Mouse (Mus musculus) neural tube, embryonic 14.5 days (tissue): ENCODE measurements around the gene Pde6h. TPM values are rescaled to one million over a fixed set of nuclear protein-coding genes. Genes with fewer than 3 reads are reported as not detected.

Experiments
- ATAC-seq: fragments of 200-750 bp; cut with Nextera tagmentation; 2 replicates; pipeline ENCODE4 v1.8.0; 2017; ENCODE audit warnings: low read depth, mild to moderate bottlenecking, moderate TSS enrichment, moderate library complexity
- H3K27ac ChIP-seq: fragments of 300-500 bp; sonication (generic); 2 replicates; pipeline ENCODE4 v1.5.1; 2014; ENCODE audit warnings: low read depth, mild to moderate bottlenecking, control low read depth, low read length, moderate library complexity, mixed read lengths
- H3K27me3 ChIP-seq: fragments of 300-500 bp; sonication (generic); 2 replicates; pipeline ENCODE4 v1.6.1; 2014; ENCODE audit warnings: low read length; ENCODE audit not compliant: control insufficient read depth, insufficient read depth
- H3K36me3 ChIP-seq: fragments of 300-500 bp; sonication (generic); 2 replicates; pipeline ENCODE4 v1.6.1; 2014; ENCODE audit warnings: low read length, mixed read lengths; ENCODE audit not compliant: control insufficient read depth, insufficient read depth
- H3K4me1 ChIP-seq: fragments of 300-500 bp; sonication (generic); 2 replicates; pipeline ENCODE4 v1.6.1; 2014; ENCODE audit warnings: low read length; ENCODE audit not compliant: control insufficient read depth, insufficient read depth
- H3K4me2 ChIP-seq: fragments of 300-500 bp; sonication (generic); 2 replicates; pipeline ENCODE4 v1.6.1; 2014; ENCODE audit warnings: mild to moderate bottlenecking, low read depth, low read length, control low read depth
- H3K4me3 ChIP-seq: fragments of 300-500 bp; sonication (generic); 2 replicates; pipeline ENCODE4 v1.5.1; 2014; ENCODE audit warnings: low read depth, low read length, control low read depth, mixed read lengths
- H3K9ac ChIP-seq: fragments of 300-500 bp; sonication (generic); replicated peaks from 2 replicates; pipeline ENCODE4 v1.6.1; 2014; ENCODE audit warnings: low read depth, mild to moderate bottlenecking, control low read depth, low read length, mixed read lengths
- H3K9me3 ChIP-seq: fragments of 300-500 bp; sonication (generic); 2 replicates; pipeline ENCODE4 v1.6.1; 2016; ENCODE audit warnings: low read length; ENCODE audit not compliant: control insufficient read depth
- WGBS: fragments of 180-500 bp; shearing (Covaris S2); extraction: QIAGEN DNeasy Blood & Tissue Kit; methylation state at CpG from one replicate; pipeline ENCODE4 v1.1.7; 2014; 5-methylcytosine and 5-hydroxymethylcytosine counted together
- polyA plus RNA-seq: library from polyadenylated mRNA; unstranded; fragments of >200 nt; fragmentation: Nextera tagmentation; extraction: Ambion mirVana; gene quantifications from 2 replicates; pipeline ENCODE4 v1.2.1, GENCODE M21; 2014

Gene Pde6h
- polyA plus RNA-seq, 1 experiment from 2014 or later, result not detected

DNA sequence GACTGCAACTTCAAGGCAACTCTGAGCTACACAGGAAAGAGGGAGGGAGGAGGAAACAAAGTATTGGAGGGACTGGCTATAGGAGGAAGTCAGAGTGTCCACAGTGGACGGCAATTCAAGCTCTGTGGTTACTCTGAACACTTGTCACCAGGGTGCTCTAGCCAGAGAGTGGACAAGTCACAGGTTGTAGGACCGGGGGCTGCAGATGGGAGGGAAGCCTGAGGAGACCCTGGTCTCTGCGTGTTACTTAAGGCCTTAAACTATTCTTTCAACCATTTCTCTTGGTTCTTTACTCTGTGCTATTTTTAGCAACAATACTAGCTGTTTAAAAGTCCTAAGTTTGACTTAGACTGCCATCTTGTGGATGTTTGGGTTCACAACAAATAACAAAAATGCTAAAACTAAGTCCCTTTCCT, 56.7 kb downstream of the Pde6h start:
- 38% methylated on average over 3 of the region's 3 CpGs for WGBS
- Histone ChIP-seq H3K9me3 (no peaks in the 10 kb centered on the region), H3K9ac (no peak overlapping the region), H3K4me2 (no peak overlapping the region), H3K27me3 (no peaks in the 10 kb centered on the region), H3K4me3 (no peak overlapping the region), H3K4me1 (no peaks in the 10 kb centered on the region), H3K27ac (0 out of 2 replicates have a peak overlapping the region, but pooled peaks have one; percentile 16), H3K36me3 (no peaks in the 10 kb centered on the region)
- peak; percentile 28; the same call in 1 of the 2 replicates for ATAC-seq

DNA sequence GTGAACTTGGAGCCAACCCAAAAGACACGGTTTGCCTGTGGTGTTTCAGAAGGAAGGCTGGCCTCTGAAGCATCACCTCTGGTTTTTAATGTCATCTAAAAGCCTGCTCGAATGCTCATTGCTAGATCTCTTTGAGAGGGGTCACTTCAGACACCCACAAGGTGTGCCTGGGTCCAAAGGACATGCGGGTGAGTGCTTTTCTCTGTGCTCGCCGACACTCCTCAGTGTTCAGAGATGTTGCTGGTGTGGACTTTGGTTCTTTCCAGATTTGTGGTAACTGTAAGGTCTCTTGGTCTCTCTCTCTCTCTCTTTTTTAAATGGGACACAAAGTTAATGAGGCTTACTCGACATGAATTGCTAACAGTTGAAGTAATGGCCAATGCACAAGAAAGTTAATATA, 58.9 kb downstream of the Pde6h start:
- no peak overlapping the region for H3K4me3 ChIP-seq
- H3K9ac ChIP-seq, result no peak overlapping the region
- no peak for ATAC-seq
- H3K27me3 ChIP-seq, result no peaks in the 10 kb centered on the region
- H3K9me3 ChIP-seq, result no peaks in the 10 kb centered on the region
- H3K4me1 ChIP-seq, result no peaks in the 10 kb centered on the region
- WGBS, result 81% methylated on average over 6 of the region's 6 CpGs
- no peaks in the 10 kb centered on the region for H3K36me3 ChIP-seq
- H3K4me2 ChIP-seq, result no peak overlapping the region
- no peak overlapping the region for H3K27ac ChIP-seq

DNA sequence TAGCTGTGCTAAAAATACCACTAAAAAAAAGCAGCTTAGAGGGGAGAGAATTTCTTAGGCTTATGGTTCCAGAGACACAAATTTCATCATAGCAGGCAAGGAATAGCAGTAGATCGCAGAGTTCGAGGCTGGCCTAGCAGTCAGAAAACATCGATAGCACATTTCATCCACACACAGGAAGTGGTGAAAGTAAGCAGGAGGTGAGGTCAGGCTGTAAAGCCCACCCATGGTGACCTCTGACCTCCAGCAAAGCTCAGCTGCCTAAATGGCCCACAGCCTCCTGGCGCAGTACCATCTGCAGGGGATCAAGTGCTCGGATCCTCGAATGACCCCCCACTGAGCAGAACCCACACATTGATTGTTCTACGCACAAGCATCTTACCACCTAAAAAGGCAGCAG, 59.6 kb downstream of the Pde6h start:
- Histone ChIP-seq H3K4me1 (no peaks in the 10 kb centered on the region), H3K27ac (no peak overlapping the region), H3K27me3 (no peaks in the 10 kb centered on the region), H3K36me3 (no peaks in the 10 kb centered on the region), H3K9me3 (no peaks in the 10 kb centered on the region), H3K9ac (no peak overlapping the region), H3K4me2 (no peak overlapping the region), H3K4me3 (no peak overlapping the region)
- no peak for ATAC-seq
- 55% methylated on average over 7 of the region's 7 CpGs for WGBS

DNA sequence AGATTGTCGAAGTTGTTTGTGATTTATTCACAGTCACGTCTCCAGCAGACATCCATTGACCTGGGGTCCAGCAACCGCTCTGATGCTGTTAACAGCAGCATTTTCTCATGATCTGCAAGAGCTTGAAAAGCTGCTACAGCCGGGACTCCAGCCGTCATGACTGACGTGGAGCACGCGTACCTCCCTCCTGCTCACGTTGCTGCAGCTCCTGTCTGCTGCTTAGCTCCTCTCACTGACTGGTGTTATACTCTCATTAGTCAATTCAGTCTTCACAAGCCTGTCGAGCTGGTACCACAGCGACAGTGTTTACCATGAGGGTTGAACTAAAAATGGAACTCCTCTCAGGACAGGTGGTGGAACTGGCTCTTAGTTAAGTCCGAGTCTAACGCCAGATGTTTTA, 62.4 kb downstream of the Pde6h start:
- Histone ChIP-seq H3K36me3 (no peaks in the 10 kb centered on the region), H3K4me1 (0 out of 2 replicates have a peak, but pooled peaks cover 5% of the 10 kb centered on the region), H3K4me3 (no peak overlapping the region), H3K9ac (no peak overlapping the region), H3K4me2 (no peak overlapping the region), H3K9me3 (no peaks in the 10 kb centered on the region), H3K27me3 (no peaks in the 10 kb centered on the region), H3K27ac (no peak overlapping the region)
- no peak for ATAC-seq
- 70% methylated on average over 13 of the region's 13 CpGs for WGBS

GRCm38 (mm10) chr6:136986718-136987117, 63.1 kb downstream of the Pde6h start:
- no peak overlapping the region for H3K27ac ChIP-seq
- H3K4me1 ChIP-seq, result 0 out of 2 replicates have a peak, but pooled peaks cover 5% of the 10 kb centered on the region
- H3K4me2 ChIP-seq, result no peak overlapping the region
- WGBS, result 67% methylated on average over 11 of the region's 11 CpGs
- H3K4me3 ChIP-seq, result no peak overlapping the region
- no peak overlapping the region for H3K9ac ChIP-seq
- H3K27me3 ChIP-seq, result no peaks in the 10 kb centered on the region
- ATAC-seq, result no peak
- no peaks in the 10 kb centered on the region for H3K9me3 ChIP-seq
- H3K36me3 ChIP-seq, result no peaks in the 10 kb centered on the region

- Histone ChIP-seq H3K9me3 (no peaks in the 10 kb centered on the region), H3K4me2 (no peak overlapping the region), H3K4me3 (no peak overlapping the region), H3K27ac (no peak overlapping the region), H3K36me3 (no peaks in the 10 kb centered on the region), H3K9ac (no peak overlapping the region), H3K27me3 (no peaks in the 10 kb centered on the region), H3K4me1 (0 out of 2 replicates have a peak, but pooled peaks cover 5% of the 10 kb centered on the region)
- no peak for ATAC-seq
- 87% methylated on average over 7 of the region's 7 CpGs for WGBS
These were observed 65.0 kb downstream of the Pde6h start for GRCm38 (mm10) chr6:136988536-136989060.

DNA sequence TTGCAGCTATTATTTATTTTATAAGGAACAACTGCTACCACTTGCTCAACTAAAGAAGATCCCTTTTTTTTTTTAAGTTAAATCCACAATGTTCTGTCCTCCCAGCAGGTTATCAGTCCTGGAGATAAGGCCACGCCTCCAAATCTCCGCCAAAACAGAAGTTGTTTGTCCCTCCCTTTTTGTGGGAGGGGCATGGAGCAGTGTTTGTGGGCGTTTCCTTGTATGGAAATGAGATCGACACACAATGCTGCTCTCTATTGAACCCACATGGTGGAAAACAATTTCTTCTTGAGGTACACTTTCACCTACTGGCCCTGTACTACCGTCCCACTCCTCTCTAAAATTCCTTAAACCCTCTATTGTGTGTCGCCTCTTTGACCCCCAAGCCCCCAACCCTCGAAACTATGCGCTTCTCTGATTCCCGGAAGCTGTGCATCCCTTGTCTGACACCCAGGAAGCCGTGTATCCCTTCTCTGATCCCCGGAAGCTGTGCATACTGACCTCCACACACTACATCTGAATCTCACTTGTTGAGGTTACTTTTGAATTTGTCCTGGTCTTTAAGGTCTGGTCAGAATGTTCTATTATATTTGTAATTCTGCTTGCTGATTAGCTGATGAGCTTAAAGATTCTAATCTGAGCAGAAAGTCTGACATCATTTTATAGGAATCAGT, 66.3 kb downstream of the Pde6h start:
- 33% methylated on average over 11 of the region's 11 CpGs for WGBS
- Histone ChIP-seq H3K9me3 (no peaks in the 10 kb centered on the region), H3K36me3 (no peaks in the 10 kb centered on the region)

GRCm38 (mm10) chr6:136990557-136990956, 66.9 kb downstream of the Pde6h start:
- WGBS, result 44% methylated on average over 8 of the region's 8 CpGs
- ATAC-seq, result no peak; the same call in 1 of the 2 replicates
- Histone ChIP-seq H3K9ac (no peak overlapping the region), H3K4me3 (no peak overlapping the region), H3K9me3 (no peaks in the 10 kb centered on the region), H3K27ac (no peak overlapping the region), H3K27me3 (no peaks in the 10 kb centered on the region), H3K36me3 (no peaks in the 10 kb centered on the region), H3K4me1 (0 out of 2 replicates have a peak, but pooled peaks cover 5% of the 10 kb centered on the region), H3K4me2 (no peak overlapping the region)

More for the DNA sequence above, 66.3 kb downstream of the Pde6h start:
- H3K27ac ChIP-seq, result no peak overlapping the region
- H3K9ac ChIP-seq, result no peak overlapping the region
- ATAC-seq, result peak; percentile 41; the same call in 1 of the 2 replicates
- no peak overlapping the region for H3K4me2 ChIP-seq
- no peaks in the 10 kb centered on the region for H3K27me3 ChIP-seq
- H3K4me3 ChIP-seq, result no peak overlapping the region
- 0 out of 2 replicates have a peak, but pooled peaks cover 5% of the 10 kb centered on the region for H3K4me1 ChIP-seq

GRCm38 (mm10) chr6:136993574-136993973, 69.9 kb downstream of the Pde6h start:
- Histone ChIP-seq H3K9me3 (no peaks in the 10 kb centered on the region), H3K4me1 (0 out of 2 replicates have a peak, but pooled peaks cover 5% of the 10 kb centered on the region), H3K4me3 (no peak overlapping the region), H3K9ac (no peak overlapping the region), H3K27me3 (no peaks in the 10 kb centered on the region), H3K27ac (no peak overlapping the region), H3K36me3 (no peaks in the 10 kb centered on the region), H3K4me2 (no peak overlapping the region)
- WGBS, result 87% methylated on average over 4 of the region's 4 CpGs
- ATAC-seq, result no peak
